In genomic region chr8:94370839-94371238, GRCm38 (mm10) we compare ENCODE assay signal across 23 mouse cellular contexts. TPM values are rescaled to one million over a fixed set of nuclear protein-coding genes. Genes with fewer than 3 reads are reported as not detected.
DNase-seq lines count a peak whose midpoint lies in the region; ATAC-seq and TF ChIP-seq lines count a peak whose summit lies in the region.
"Had no signal": no experiment of that assay in that cellular context is flagged by ENCODE, and none has a peak within 500 bp of the region (broad histone marks: within the 10 kb centered on the region; RNA-seq: fewer than 3 reads in every experiment).

No protein-coding gene starts in this region.

- 58% methylated on average over 5 of the region's 5 CpGs for WGBS in spleen, adult 2 months
- 84% methylated on average over 5 of the region's 5 CpGs for WGBS in intestine, embryonic 16.5 days

- H3K27me3 ChIP-seq in spleen, adult 2 months (ENCODE audit: control insufficient read depth, insufficient read depth, low read length), result no peaks in the 10 kb centered on the region
- no peaks in the 10 kb centered on the region for H3K27me3 ChIP-seq in intestine, embryonic 16.5 days (replicated peaks; ENCODE audit: control insufficient read depth, insufficient read depth, low read length)
- H3K27me3 ChIP-seq: forebrain, embryonic 15.5 days; hindbrain, embryonic 12.5 days had no signal

- peak overlapping the region; percentile 65 for H3K27ac ChIP-seq in spleen, adult 2 months (ENCODE audit: insufficient read depth, low read length)
- no peak overlapping the region for H3K27ac ChIP-seq in intestine, embryonic 16.5 days (ENCODE audit: low read length)
- H3K27ac ChIP-seq: forebrain, embryonic 15.5 days; heart, adult 2 months; hindbrain, embryonic 12.5 days; kidney, postnatal 0 days had no signal

- TF ChIP-seq CTCF in spleen, adult 2 months (IDR thresholded peaks at IDR 0.05; ENCODE audit: extremely low read depth, insufficient read depth, insufficient read length, insufficient replicate concordance), result no peak

- TF ChIP-seq POLR2A in spleen, adult 2 months (IDR thresholded peaks at IDR 0.05; ENCODE audit: low read depth, low read length), result no peak

- no peak overlapping the region for H3K9ac ChIP-seq in intestine, embryonic 16.5 days (ENCODE audit: low read depth, low read length)
- H3K9ac ChIP-seq: forebrain, embryonic 15.5 days; hindbrain, embryonic 12.5 days had no signal

- H3K4me3 ChIP-seq in spleen, adult 2 months (ENCODE audit: extremely low read depth, insufficient read depth, insufficient read length), result no peak overlapping the region
- no peak overlapping the region for H3K4me3 ChIP-seq in intestine, embryonic 16.5 days (ENCODE audit: low read length)
- H3K4me3 ChIP-seq: forebrain, embryonic 15.5 days; heart, adult 2 months; hindbrain, embryonic 12.5 days had no signal

- peaks cover 38% of the 10 kb centered on the region; the same call in 1 of the 2 replicates for H3K4me1 ChIP-seq in spleen, adult 2 months (ENCODE audit: control insufficient read depth, insufficient read depth, insufficient read length)
- H3K4me1 ChIP-seq in intestine, embryonic 16.5 days (ENCODE audit: control insufficient read depth, insufficient read depth, low read length), result no peaks in the 10 kb centered on the region
- H3K4me1 ChIP-seq: forebrain, embryonic 15.5 days; hindbrain, embryonic 12.5 days had no signal

- ATAC-seq in megakaryocyte progenitor cell, adult 5-6 weeks (replicated peaks; ENCODE audit: poor library complexity), result peak; percentile 41
- ATAC-seq in intestine, embryonic 16.5 days, result no peak
- ATAC-seq: forebrain, embryonic 15.5 days; Patski had no signal

- DNase-seq in layer of hippocampus, adult 11-12 months (ENCODE audit: low spot score), result peak; percentile 23
- no peak for DNase-seq in layer of hippocampus, postnatal 25 days (ENCODE audit: extremely low spot score in 1 of 2, low spot score in 1 of 2)
- DNase-seq in spleen, adult 2 months (ENCODE audit: low read depth in 1 of 2, low spot score in 2 of 2), result no peak
- DNase-seq in spleen, adult 18-20 months, result no peak
- peak; percentile 39 for DNase-seq in brain, adult 2 months (ENCODE audit: low read depth, low spot score)
- DNase-seq in testis, postnatal 10 days (ENCODE audit: low spot score), result no peak
- DNase-seq: adrenal gland, postnatal 36 days; cerebellum, adult 2 months; cerebellum, postnatal 25 days; gastrocnemius, postnatal 14 days; heart, adult 2 months; kidney, adult 11 months; layer of hippocampus, postnatal 36 days; lung, adult 2 months; lung, postnatal 14 days had no signal

- no peaks in the 10 kb centered on the region for H3K9me3 ChIP-seq in intestine, embryonic 16.5 days (ENCODE audit: control insufficient read depth, low read length)
- H3K9me3 ChIP-seq: forebrain, embryonic 15.5 days; G1E; hindbrain, embryonic 12.5 days had no signal

- no peaks in the 10 kb centered on the region for H3K36me3 ChIP-seq in spleen, adult 2 months (ENCODE audit: control insufficient read depth, insufficient read depth, low read length)
- H3K36me3 ChIP-seq in intestine, embryonic 16.5 days (ENCODE audit: control insufficient read depth, insufficient read depth, low read length), result no peaks in the 10 kb centered on the region
- H3K36me3 ChIP-seq: forebrain, embryonic 15.5 days; G1E; hindbrain, embryonic 12.5 days had no signal

- H3K4me2 ChIP-seq in intestine, embryonic 16.5 days (ENCODE audit: low read depth, low read length), result no peak overlapping the region
- H3K4me2 ChIP-seq: forebrain, embryonic 15.5 days; hindbrain, embryonic 12.5 days had no signal

RNA-seq across cellular contexts. Expression of gene Herpud1, which starts 15.4 kb away (rescaled TPM):
- total RNA-seq in layer of hippocampus, postnatal 25 days (2021), result 10 to 100 TPM; 50.7 to 61.0 TPM
- 198 and 350 TPM in 2 replicates for polyA plus RNA-seq in spleen, adult 2 months (2012; rRNA removed)
- 78.2 and 89.9 TPM in 2 replicates for total RNA-seq in megakaryocyte progenitor cell, adult 5-6 weeks (2015)
- 83.3 and 99.5 TPM in 2 replicates for total RNA-seq in megakaryocyte progenitor cell, adult 5-6 weeks (2017)
- 163 and 188 TPM in 2 replicates for polyA plus RNA-seq in intestine, embryonic 16.5 days (2015; fragmentation: Nextera tagmentation; extraction: Ambion mirVana)

RNA-seq across cellular contexts. Expression of gene Slc12a3, which starts 41.8 kb away (rescaled TPM):
- under 1 TPM; 0.25 to 0.59 TPM for total RNA-seq in layer of hippocampus, postnatal 25 days (2021)
- polyA plus RNA-seq in spleen, adult 2 months (2012; rRNA removed), result 1.2 TPM in 2 replicates
- total RNA-seq in megakaryocyte progenitor cell, adult 5-6 weeks (2015), result 0.12 and 0.17 TPM in 2 replicates
- not detected in 2 replicates for total RNA-seq in megakaryocyte progenitor cell, adult 5-6 weeks (2017)
- polyA plus RNA-seq in intestine, embryonic 16.5 days (2015; fragmentation: Nextera tagmentation; extraction: Ambion mirVana), result 0.05 and 0.06 TPM in 2 replicates
- total RNA-seq: adrenal gland, postnatal 36 days; gastrocnemius, postnatal 14 days had no signal
- polyA plus RNA-seq: forebrain, embryonic 15.5 days; G1E; heart, embryonic 14.5 days; hindbrain, embryonic 12.5 days had no signal

Comparison
In these comparisons a context has a peak if more than half of its experiments do, and no peak if none do; other contexts are left out.
1. DNase-seq: peak in layer of hippocampus, adult 11-12 months (single experiment) and brain, adult 2 months (single experiment); none in layer of hippocampus, postnatal 25 days (0 of 2), spleen, adult 2 months (0 of 2), spleen, adult 18-20 months (0 of 2) and testis, postnatal 10 days (single experiment).